Mouse (Mus musculus) CD4-positive, CD25-positive, alpha-beta regulatory T cell, adult 4 months (primary cell): Measurements from ENCODE around the gene Stra8. TPM values are rescaled to one million over a fixed set of nuclear protein-coding genes. Genes with fewer than 3 reads are reported as not detected.

Source experiments
- ATAC-seq: one replicate; pipeline ENCODE4 v1.8.0; 2017
- polyA plus RNA-seq, 2 experiments: library from polyadenylated mRNA; unstranded; fragments of 100-300 nt; shearing (Covaris generic); gene quantifications; one replicate each; pipeline ENCODE4 v1.2.1; 2017

Gene Stra8
- polyA plus RNA-seq, 2 experiments from 2014 or later = 0.27 TPM; not detected in 1

DNA sequence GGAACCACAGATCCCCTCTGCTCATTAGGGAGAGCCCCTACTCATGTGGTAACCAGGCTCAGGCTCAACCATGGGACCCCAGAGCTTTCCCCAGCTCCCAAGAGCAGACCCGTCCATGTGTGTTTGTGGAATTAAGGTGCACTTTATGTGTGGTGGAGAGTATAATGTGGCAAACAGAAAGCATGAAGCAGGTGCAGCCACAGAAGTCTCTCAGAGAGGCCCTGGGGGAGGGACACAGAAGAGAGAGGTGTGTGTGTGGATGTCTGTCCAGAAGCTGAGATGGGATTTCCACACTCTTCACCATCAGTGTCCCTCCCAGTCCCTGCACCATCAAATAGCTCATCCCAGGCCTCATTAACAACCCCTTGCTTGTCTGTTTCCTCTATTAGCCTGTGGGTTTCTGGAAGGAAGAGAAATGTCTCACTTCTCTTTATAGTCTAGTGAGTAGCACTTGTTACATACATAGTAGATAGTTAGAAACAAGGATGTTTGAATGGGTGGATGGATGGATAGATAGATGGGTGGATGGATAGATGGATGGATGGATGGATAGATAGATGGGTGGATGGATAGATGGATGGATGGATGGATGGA, 26.6 kb downstream of the Stra8 start:
- ATAC-seq = no peak

DNA sequence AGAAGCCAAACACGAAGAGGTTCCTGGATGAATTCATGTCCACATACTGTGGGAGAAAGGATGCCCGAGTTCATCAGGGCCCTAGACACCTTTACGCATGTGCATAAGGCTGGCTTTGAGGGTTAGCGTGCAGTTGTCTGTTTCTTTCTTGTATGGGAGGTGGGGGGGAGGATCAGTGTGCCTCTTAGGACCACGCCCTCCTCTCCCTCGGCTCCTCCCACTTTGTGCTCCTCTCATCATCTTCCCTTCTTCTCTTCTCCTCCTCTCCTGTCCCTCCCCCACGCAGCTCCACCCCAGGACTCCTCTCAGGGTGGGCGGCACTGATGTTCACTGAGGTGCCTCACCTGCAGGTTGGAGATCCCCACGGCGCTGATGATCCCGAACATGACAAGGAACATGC, 28.5 kb downstream of the Stra8 start:
- no peak for ATAC-seq

DNA sequence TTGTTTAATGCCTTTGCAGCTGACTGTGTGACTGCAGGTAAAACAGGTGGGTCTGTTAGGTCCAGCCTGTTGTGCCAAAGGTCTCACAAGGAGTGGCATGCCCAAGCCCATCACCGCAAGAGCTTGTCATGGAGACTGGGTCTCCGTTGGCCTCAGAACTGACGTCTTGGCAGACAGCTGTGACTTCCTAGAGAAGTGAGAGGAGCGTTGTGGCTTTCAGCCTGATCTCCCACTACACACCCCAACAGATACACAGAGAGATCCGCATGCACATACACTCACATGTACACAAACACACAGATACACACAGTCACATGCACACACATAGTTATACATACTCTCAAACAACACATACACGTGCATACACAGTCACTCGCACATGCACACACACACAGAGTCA, 31.6 kb downstream of the Stra8 start:
- ATAC-seq = no peak

DNA sequence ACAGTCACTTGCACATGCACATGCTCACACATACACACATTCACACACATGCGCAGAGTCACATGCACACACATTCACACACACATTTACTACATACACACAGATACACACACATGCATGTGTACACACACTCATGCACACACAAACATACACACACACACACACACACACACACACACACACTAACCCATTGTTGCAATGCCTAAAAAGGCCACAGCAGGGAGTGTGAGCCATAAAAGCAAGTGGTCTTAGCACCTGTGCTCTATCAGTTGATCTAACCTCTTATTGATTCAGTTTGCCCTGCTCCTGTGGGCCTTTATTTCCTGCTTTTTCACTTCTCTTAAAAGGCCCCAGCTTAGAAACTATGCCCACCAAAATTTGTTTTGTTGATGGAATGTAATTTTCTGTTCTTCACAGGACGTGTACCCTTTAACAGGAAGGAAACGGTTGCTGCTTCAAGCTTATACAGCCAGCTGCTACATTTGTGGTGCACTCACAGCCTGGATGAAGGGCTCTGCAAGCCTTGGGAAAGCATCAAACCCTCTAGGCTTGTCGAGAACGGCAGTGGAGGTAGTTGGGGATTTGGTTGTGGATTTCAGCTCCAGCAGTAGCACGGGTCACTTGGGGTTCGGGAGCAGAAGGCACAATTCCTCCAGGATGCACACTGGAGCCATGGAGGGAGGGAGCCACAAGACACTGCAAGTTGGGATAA, 32.1 kb downstream of the Stra8 start:
- peak; percentile 18 for ATAC-seq

DNA sequence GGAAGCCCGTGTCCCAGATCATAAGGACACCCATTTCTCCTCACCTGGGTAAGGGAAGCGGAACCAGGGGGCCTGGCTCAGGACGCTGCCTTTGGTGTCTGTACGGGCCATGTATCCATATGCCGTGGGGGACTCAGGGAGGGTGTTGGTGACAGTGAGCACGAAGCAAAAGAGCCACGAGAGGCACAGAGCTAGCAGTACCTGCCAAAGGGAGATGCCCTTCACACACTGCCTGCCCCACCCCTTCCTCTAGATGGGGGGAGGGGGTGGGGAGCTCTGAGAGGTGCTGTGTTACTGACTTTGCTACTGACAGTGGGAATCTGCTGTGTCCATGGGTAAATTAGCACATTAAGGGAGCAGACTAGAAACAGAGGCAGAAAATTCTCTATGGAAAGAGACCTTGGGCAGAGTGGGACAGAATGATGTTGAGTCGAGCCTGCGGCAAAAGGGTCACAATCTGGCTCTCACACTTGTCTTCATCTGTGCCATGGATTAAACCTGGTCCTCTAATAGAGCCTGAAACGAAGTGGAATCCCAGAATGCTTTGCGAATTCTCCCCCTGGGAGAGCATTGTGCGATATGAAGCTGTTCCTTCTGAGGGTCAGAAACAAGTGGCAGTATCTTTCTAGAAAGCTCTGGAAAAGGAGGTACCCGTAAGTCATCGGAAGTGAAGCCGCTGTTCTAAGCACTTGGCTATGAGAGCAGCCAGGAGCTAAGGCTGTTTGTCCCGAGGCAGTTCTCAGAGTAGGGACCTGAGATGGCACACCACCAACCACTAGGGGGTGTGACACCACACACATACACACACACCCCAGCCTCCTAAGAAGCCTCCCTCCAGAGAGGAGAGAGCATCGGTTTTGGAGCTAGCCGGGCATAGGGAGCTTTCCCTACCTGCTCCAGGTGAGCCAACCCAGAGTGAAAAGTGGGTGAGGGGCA, 35.2 kb downstream of the Stra8 start:
- peak; percentile 83 for ATAC-seq

DNA sequence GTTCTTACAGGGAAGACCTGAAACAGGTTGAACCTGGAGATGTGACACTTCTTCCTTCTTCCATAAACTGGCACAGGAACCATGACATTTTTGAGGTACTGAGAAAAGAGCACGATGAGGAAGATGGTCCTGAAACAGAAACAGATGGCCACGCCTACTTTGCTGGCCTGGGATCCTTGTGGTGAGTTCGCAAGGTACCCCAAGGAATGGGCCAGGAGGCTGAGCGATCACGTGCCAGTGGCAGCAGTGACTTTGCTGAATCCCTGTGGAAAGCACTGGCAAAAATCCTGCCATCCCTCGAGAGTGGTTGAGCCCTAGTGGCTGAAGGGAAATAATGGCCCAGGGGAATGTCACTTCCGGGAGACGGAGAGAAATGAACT, 35.9 kb downstream of the Stra8 start:
- no peak for ATAC-seq

DNA sequence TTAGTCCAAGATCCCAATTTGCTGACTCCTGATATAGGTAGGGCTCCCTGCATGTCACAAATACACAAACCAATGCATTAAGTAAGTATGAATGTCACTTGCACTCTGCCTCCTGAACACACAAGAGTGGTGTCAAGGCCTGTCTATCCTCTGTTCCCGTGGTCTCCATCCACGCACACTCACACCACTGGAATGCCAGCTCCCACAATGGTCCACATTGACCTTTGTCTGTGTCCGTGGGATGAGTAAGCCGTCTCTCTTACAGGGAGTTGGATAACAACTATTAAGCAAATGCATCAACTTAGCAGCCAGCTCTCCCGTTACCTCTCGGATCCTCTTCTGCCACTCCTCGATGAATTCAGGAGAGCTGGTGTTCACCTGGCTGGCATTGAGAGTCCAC, 39.2 kb downstream of the Stra8 start:
- no peak for ATAC-seq

DNA sequence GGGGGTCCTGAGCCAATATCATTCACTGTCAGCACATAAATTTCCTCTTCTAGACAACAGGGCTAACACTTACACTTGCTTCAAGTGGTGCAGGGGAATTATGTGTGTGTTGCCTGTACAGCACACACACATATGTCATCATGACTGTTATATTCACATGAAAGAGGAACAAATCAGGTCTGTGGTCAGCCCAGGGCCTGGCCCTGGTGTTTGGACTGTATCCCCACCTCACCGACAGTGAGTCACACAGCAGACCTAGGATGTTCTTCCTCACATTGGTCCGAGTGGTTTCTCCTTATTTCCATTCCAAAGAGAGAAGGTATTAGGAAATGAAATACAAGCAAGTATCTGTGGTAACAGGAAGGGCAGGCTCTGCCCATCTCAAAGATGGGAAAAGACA, 44.6 kb downstream of the Stra8 start:
- no peak for ATAC-seq

DNA sequence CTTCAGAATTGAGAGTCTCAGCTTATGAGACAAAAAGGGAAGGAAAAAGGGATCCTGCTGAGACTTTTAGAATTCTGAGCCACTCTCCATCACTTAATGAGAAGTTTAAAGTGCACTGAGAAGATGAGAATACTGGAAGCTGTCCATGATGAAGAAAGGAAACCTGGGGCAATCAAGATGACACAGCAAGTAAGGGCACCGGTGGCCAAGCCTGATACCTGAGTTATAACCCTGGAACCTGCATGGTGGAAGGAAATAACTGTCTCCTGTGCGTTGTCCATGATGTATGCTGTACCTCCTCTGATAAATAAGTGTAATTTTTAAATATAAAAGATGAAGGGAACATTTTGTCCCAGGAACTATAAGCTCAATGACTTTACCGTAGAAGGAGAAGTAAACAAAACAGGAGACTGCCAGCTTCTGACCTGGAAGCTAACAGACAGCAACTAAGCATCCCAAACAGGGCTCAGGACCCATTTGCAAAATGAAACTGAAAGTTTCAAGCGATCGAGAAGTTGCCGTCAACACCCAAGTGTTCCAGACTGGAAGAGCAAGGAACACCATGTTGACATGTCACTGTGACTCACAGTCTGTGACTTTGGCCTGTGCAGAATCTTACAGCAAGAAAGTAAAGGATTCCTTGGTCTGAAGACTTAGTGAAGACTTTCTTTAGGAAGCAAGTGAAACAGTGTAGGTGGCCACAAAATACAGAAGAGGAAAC, 46.0 kb downstream of the Stra8 start:
- peak; percentile 85 for ATAC-seq

DNA sequence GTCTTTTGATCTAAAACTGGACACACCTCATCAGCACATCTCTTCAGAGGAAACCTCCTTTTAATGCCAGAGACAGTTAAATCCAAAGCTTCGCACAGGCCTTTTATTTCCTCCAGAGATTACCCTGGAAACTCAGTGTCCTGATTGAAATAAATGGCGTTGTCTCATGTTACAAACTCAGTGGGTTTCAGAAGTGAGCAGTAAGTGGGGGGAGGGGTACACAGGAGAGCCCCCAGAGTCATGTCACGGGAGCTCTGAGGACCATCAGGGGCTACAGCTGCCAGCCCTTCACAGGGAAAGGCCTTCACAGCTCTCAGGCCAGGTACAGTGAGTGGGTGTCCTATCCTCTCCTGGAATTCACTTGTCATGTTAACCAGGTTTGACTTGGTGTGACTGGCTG, 51.2 kb downstream of the Stra8 start:
- ATAC-seq = no peak

DNA sequence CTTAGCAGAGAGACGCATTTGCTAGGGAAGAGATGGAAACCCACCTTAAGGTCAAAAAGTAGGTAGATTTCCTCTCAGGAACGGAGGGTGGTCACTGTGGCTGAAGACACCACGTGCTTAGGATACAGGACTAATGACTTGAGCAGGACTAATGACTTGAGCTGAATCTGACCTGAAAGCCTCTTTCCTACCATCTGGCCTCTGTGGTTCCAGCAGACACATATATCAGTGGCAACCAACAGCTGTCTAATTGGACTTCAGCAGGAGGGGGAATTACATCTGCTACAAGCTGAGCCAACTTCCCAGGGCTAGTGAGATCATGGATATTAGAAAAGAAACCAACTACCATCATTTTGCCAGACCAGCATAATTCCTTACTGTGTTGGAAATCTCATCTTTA, 59.3 kb downstream of the Stra8 start:
- ATAC-seq = no peak

DNA sequence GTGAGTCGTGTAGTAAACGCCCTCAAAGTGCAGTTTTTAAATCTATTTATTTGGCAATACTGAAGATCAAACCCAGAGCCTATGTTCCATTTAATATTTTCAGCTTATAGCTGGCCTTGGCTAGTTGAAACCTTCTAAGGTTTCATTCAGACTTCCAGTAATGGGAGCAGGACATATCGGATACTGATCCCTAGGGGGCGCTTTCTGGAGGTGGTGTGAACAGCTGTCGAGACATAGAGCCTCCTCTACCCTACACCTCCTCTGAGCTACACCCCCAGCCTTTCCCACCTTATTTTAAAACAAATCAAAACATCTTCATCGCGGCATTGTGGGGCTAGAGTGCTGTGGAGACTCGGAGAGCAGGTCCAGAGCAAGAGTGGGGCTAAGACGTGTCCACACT, 60.7 kb downstream of the Stra8 start:
- no peak for ATAC-seq

DNA sequence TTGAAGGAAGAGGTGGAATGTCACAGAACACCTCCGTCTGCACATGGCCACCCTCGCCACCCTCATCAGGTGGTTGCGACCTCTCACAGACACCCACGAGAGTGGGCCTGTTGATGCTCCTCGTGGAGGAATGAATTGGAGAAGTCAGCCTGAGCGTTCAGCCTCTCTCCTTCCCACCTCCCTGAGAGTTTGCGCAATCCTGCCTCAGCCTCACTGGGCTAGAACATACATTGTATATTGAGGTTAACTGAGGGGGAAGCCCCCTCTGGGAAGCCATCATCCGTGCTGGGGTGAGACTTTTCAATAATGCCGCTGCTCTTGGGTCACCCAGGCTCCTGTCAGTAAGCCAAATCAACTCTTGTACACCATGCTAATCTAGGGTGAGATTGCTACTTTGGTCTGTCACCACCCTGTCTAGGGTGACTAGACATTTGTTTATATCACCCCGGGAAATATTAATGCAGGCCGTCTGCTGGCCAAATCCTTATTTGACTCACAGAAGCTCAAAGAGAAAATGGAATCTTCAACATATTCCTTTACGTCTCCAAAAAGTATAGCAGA, 67.2 kb downstream of the Stra8 start:
- no peak for ATAC-seq

DNA sequence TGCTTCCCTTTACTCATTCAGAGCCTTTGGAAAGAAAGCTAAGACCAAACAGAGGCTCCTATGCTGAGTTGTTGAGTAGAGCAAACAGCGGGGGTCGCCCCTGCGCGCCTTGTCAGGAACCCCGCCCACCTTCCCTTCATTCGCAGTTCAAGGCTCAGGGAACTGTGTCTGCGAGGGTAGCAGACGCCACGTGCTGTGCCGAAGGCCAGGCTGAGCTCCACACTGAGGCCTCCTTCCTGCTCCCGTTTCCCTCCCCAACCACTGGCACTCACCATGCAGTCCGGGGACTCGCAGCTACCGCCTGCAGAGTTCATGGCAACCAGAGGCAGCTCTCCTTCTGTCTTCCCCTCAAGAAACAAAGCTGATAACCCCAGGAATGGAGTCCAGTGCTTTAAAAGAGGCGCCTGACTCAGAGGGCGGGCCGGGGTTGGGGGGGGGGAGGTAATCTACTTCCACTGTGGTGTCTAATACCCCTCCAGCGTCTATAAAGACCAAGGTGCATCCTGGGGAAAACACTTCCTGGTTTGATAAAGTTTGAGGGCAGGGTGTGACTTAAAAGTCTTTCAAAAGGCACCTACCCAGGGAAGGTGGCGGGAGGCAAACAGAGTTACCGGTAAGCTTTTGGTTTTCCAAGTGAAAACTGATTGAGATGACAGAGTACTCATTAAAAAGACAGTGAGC, 68.3 kb downstream of the Stra8 start, which contains the start of gene Slc23a4:
TSS of gene Slc23a4 (minus strand) at position 324 of the 681 bp plus-strand sequence.
- peak; percentile 48 for ATAC-seq

Other genes with a start within 250 kb of the Stra8 start
- 1 to 10 TPM; 2.2 to 3.4 TPM for gene Agbl3, start 139.7 kb upstream of the Stra8 start, polyA plus RNA-seq
- 10 to 100 TPM; 21.8 to 22.6 TPM for gene Tmem140, start 57.0 kb upstream of the Stra8 start, polyA plus RNA-seq
- gene Cyren, start 42.1 kb upstream of the Stra8 start, polyA plus RNA-seq = 1 to 10 TPM; 5.0 to 5.9 TPM
- 10 to 100 TPM; 20.0 to 30.1 TPM for gene Wdr91, start 9.3 kb upstream of the Stra8 start, polyA plus RNA-seq
- gene Slc23a4, start 68.2 kb downstream of the Stra8 start, polyA plus RNA-seq = 1 to 10 TPM in 1 of 2 experiments, under 1 TPM in 1; 0.57 to 1.8 TPM
- gene Cnot4, start 213.6 kb downstream of the Stra8 start, polyA plus RNA-seq = 10 to 100 TPM; 50.3 to 72.7 TPM